Mouse (Mus musculus) thymus, postnatal 25 days (tissue): ENCODE data around the gene Sfn.

Source experiments
- DNase-seq: peaks from one replicate; pipeline ENCODE4 v3.0.0; 2022

The Sfn gene

GRCm38 (mm10) chr4:133574843-133575202 lies 27.1 kb downstream of the Sfn start:
- DNase-seq, result no peak

- peak; percentile 84 for DNase-seq
Observed at GRCm38 (mm10) chr4:133574070-133574842, 27.7 kb downstream of the Sfn start, which contains the start of gene Gpatch3. Gpatch3 (plus strand) TSS chr4:133574745.

DNA sequence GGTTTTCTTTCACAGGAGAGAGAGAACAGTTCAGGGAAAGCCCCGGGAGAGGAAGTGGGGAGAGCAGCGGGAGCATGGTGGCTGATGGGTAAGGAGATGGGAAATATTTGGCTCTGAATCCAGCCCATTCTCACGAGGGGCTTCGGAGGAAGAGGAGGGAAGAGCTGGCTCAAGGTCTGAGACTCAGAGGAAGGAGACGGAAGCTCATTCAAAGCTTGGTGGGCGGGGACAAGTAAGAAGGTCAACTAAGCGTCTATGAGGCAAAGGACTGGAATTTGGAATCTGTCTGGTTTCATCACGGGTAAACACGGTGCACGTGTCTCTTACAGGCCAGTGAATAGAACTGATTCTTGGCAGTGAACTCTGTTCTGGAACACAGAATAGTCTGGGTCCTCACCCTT lies 31.9 kb downstream of the Sfn start:
- no peak for DNase-seq

- no peak for DNase-seq
Observed at GRCm38 (mm10) chr4:133569291-133570065, 32.5 kb downstream of the Sfn start.

- no peak for DNase-seq
Observed at GRCm38 (mm10) chr4:133567251-133567650, 34.7 kb downstream of the Sfn start.

DNA sequence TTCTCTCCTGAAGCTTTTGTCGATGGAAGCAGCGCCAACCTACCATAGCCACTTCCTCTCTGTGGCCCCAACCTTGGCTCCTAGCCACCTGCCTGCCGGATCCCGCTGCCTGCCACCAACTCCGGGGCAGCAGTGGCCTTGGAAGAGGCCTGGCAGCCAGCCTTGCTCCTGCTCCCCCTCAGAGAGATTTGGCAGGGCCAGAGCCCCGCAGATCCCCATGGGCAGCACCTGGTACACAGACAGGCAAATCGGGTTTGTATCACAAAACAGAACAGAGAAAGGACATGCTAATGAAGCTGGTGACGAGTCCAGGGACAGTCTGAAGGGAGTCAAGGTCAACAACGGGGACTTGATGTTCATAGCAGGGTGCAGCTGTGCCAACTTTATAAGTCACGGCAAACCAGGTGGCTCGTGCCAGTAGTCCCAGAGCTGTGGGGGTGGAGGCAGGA lies 38.8 kb downstream of the Sfn start:
- no peak for DNase-seq

DNA sequence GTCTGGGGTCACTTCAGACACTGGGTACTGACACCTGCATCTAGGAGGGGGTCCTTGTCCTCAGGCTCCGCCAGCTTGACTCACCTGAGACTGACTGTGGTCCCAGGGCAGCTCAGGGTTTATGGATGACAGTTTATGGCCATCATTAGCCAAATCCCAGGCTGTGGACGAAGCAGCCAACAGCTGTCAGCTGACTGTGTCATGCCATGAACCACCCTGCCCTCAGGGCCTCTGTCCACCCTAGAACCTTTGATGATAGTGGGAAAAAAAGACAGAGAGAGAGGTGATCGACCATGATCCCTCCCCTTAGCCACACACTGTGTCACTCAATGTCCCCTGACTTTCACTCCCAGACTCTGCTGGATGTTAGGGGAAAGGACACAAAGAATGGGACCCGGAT lies 40.3 kb downstream of the Sfn start:
- DNase-seq, result no peak

DNA sequence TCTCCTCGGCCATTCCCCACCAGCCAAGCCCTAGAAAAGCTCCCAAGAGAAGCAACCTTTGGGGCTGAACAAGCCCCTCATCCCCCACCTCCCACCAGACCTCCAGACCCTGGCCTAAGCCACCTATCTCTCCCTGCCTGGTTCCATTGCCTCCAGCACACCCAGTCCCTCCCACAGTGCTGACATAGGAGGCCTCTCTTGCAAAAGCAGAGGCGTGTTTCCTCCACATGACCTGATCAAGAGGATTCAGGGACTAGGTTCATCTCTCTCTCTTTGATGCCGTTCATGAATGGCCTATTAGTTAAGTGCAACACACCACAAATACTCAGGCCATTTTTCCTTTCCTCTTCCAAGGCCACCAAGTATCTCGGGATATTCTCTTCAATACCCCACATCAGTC lies 42.1 kb downstream of the Sfn start:
- DNase-seq, result no peak

- DNase-seq, result no peak
Observed at GRCm38 (mm10) chr4:133557041-133557717, 44.8 kb downstream of the Sfn start.

DNA sequence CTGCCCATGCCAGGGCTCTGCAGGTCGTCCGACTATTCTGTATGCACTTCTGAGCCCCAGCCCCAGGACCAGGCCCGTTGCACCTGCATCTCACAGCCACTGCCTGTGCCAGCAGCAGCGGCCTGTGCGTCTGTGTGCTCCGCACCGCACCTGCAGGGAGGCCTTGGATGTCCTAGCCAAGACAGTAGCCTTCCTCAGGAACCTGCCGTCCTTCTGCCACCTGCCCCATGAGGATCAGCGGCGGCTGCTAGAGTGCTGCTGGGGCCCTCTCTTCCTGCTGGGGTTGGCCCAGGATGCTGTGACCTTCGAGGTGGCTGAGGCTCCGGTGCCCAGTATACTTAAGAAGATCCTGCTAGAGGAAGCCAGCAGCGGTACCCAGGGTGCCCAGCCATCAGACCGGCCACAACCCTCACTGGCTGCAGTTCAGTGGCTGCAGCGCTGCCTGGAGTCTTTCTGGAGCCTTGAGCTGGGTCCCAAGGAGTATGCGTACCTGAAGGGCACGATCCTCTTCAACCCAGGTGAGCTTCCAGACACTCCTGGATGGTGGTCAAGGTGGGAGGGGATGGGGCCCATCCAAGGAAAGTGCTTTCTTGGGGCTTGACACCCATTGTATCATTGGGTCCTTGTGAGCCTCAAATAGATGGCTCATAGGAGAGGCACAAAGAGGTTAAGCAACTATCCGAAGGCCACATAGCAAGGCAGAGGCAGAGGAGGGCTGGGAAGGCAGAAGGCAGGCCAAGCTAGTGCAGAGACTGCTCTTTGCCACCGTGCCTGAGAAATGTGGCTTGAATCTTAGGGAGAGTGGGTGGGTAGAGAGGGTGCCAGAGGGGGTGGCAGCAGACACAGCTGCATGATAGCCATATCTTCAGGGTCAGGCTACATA lies 48.3 kb downstream of the Sfn start:
- no peak for DNase-seq

- no peak for DNase-seq
Observed at GRCm38 (mm10) chr4:133552768-133553447, 49.1 kb downstream of the Sfn start, which contains the start of gene Nr0b2. Nr0b2 (plus strand) TSS chr4:133553376.

GRCm38 (mm10) chr4:133552029-133552428 lies 49.9 kb downstream of the Sfn start:
- no peak for DNase-seq
